Mouse (Mus musculus): ENCODE data around the gene Prss54. TPM values are rescaled to one million over a fixed set of nuclear protein-coding genes. Genes with fewer than 3 reads are reported as not detected.
A peak's percentile ranks its signal among the peaks of the same experiment; 100 is the strongest.

The Prss54 gene
- polyA plus RNA-seq, 1 experiment from 2014 or later = not detected

GRCm38 (mm10) chr8:95523991-95524390 lies 52.1 kb downstream of the Prss54 start:
- Histone ChIP-seq H3K9me3 (ENCODE audit: control insufficient read depth, low read length) (no peaks in the 10 kb centered on the region), H3K4me3 (ENCODE audit: low read depth, low read length) (no peak overlapping the region), H3K4me2 (ENCODE audit: low read depth, low read length) (no peak overlapping the region), H3K27ac (replicated peaks; ENCODE audit: low read depth, low read length) (no peak overlapping the region), H3K27me3 (replicated peaks; ENCODE audit: control insufficient read depth, insufficient read depth, low read length) (no peaks in the 10 kb centered on the region), H3K4me1 (ENCODE audit: control insufficient read depth, insufficient read depth, low read length) (no peaks in the 10 kb centered on the region), H3K9ac (ENCODE audit: low read depth, low read length) (no peak overlapping the region), H3K36me3 (ENCODE audit: control insufficient read depth, insufficient read depth, low read length) (no peaks in the 10 kb centered on the region)
- WGBS = 91% methylated on average over 4 of the region's 4 CpGs
- ATAC-seq (ENCODE audit: low read depth) = no peak
- DNase-seq (ENCODE audit: low spot score) = no peak

- peak; percentile 16 for DNase-seq (ENCODE audit: low spot score)
- 77% methylated on average over 6 of the region's 6 CpGs for WGBS
Measured at GRCm38 (mm10) chr8:95516928-95517327, 59.2 kb downstream of the Prss54 start.

GRCm38 (mm10) chr8:95513219-95513618 lies 62.9 kb downstream of the Prss54 start:
- H3K4me1 ChIP-seq (ENCODE audit: control insufficient read depth, insufficient read depth, low read length) = no peaks in the 10 kb centered on the region
- WGBS = 76% methylated on average over 4 of the region's 4 CpGs
- ATAC-seq (ENCODE audit: low read depth) (no peak), DNase-seq (ENCODE audit: low spot score) (no peak)
- no peak overlapping the region for H3K9ac ChIP-seq (ENCODE audit: low read depth, low read length)
- H3K27me3 ChIP-seq (replicated peaks; ENCODE audit: control insufficient read depth, insufficient read depth, low read length) = no peaks in the 10 kb centered on the region
- no peak overlapping the region for H3K4me2 ChIP-seq (ENCODE audit: low read depth, low read length)
- H3K4me3 ChIP-seq (ENCODE audit: low read depth, low read length) = no peak overlapping the region
- H3K9me3 ChIP-seq (ENCODE audit: control insufficient read depth, low read length) = no peaks in the 10 kb centered on the region
- H3K27ac ChIP-seq (replicated peaks; ENCODE audit: low read depth, low read length) = no peak overlapping the region
- H3K36me3 ChIP-seq (ENCODE audit: control insufficient read depth, insufficient read depth, low read length) = no peaks in the 10 kb centered on the region

More at GRCm38 (mm10) chr8:95516928-95517327, 59.2 kb downstream of the Prss54 start:
- Histone ChIP-seq H3K4me1 (ENCODE audit: control insufficient read depth, insufficient read depth, low read length) (no peaks in the 10 kb centered on the region), H3K27me3 (replicated peaks; ENCODE audit: control insufficient read depth, insufficient read depth, low read length) (no peaks in the 10 kb centered on the region), H3K9ac (ENCODE audit: low read depth, low read length) (no peak overlapping the region), H3K4me3 (ENCODE audit: low read depth, low read length) (no peak overlapping the region), H3K36me3 (ENCODE audit: control insufficient read depth, insufficient read depth, low read length) (no peaks in the 10 kb centered on the region), H3K4me2 (ENCODE audit: low read depth, low read length) (no peak overlapping the region), H3K9me3 (ENCODE audit: control insufficient read depth, low read length) (no peaks in the 10 kb centered on the region), H3K27ac (replicated peaks; ENCODE audit: low read depth, low read length) (no peak overlapping the region)
- ATAC-seq (ENCODE audit: low read depth) = no peak

- H3K4me3 ChIP-seq (ENCODE audit: low read depth, low read length) = no peak overlapping the region
- H3K4me1 ChIP-seq (ENCODE audit: control insufficient read depth, insufficient read depth, low read length) = no peaks in the 10 kb centered on the region
- H3K9ac ChIP-seq (ENCODE audit: low read depth, low read length) = no peak overlapping the region
- WGBS = 62% methylated on average over 4 of the region's 4 CpGs
- H3K4me2 ChIP-seq (ENCODE audit: low read depth, low read length) = no peak overlapping the region
- no peaks in the 10 kb centered on the region for H3K27me3 ChIP-seq (replicated peaks; ENCODE audit: control insufficient read depth, insufficient read depth, low read length)
- H3K27ac ChIP-seq (replicated peaks; ENCODE audit: low read depth, low read length) = no peak overlapping the region
- DNase-seq (ENCODE audit: low spot score) (no peak), ATAC-seq (ENCODE audit: low read depth) (no peak)
- H3K36me3 ChIP-seq (ENCODE audit: control insufficient read depth, insufficient read depth, low read length) = no peaks in the 10 kb centered on the region
- H3K9me3 ChIP-seq (ENCODE audit: control insufficient read depth, low read length) = no peaks in the 10 kb centered on the region
Measured at GRCm38 (mm10) chr8:95512257-95512656, 63.9 kb downstream of the Prss54 start.

Other genes with a start within 250 kb of the Prss54 start
- 8.4 and 8.9 TPM in 2 replicates for gene Zfp319, start 244.4 kb downstream of the Prss54 start, polyA plus RNA-seq (2014; fragmentation: Nextera tagmentation; extraction: Ambion mirVana)
- 36.3 and 38.0 TPM in 2 replicates for gene Usb1, start 244.1 kb downstream of the Prss54 start, polyA plus RNA-seq (2014; fragmentation: Nextera tagmentation; extraction: Ambion mirVana)
- 14.9 and 15.3 TPM in 2 replicates for gene Mmp15, start 224.1 kb downstream of the Prss54 start, polyA plus RNA-seq (2014; fragmentation: Nextera tagmentation; extraction: Ambion mirVana)
- gene Cfap20, start 141.5 kb downstream of the Prss54 start, polyA plus RNA-seq (2014; fragmentation: Nextera tagmentation; extraction: Ambion mirVana) = 150 and 152 TPM in 2 replicates
- gene Csnk2a2, start 86.3 kb downstream of the Prss54 start, polyA plus RNA-seq (2014; fragmentation: Nextera tagmentation; extraction: Ambion mirVana) = 18.7 and 22.5 TPM in 2 replicates
- 1.9 and 5.4 TPM in 2 replicates for gene Ccdc113, start 42.3 kb downstream of the Prss54 start, polyA plus RNA-seq (2014; fragmentation: Nextera tagmentation; extraction: Ambion mirVana)
- gene Gins3, start 57.1 kb upstream of the Prss54 start, polyA plus RNA-seq (2014; fragmentation: Nextera tagmentation; extraction: Ambion mirVana) = 14.3 and 16.4 TPM in 2 replicates
- gene Ndrg4, start 100.6 kb upstream of the Prss54 start, polyA plus RNA-seq (2014; fragmentation: Nextera tagmentation; extraction: Ambion mirVana) = 44.7 and 53.4 TPM in 2 replicates
- gene Setd6, start 139.5 kb upstream of the Prss54 start, polyA plus RNA-seq (2014; fragmentation: Nextera tagmentation; extraction: Ambion mirVana) = 16.7 and 16.8 TPM in 2 replicates
- 75.4 and 93.6 TPM in 2 replicates for gene Cnot1, start 231.1 kb upstream of the Prss54 start, polyA plus RNA-seq (2014; fragmentation: Nextera tagmentation; extraction: Ambion mirVana)
- 322 and 341 TPM in 2 replicates for gene Sap18b, start 249.0 kb upstream of the Prss54 start, polyA plus RNA-seq (2014; fragmentation: Nextera tagmentation; extraction: Ambion mirVana)

All from embryonic facial prominence, embryonic 14.5 days (tissue).